Mouse (Mus musculus) adrenal gland, adult 2 months (tissue): ENCODE measurements around the gene Cox14. TPM values are rescaled to one million over a fixed set of nuclear protein-coding genes. Genes with fewer than 3 reads are reported as not detected.
"Not testable (repeated sequence)": the region's sequence is repeated elsewhere in the genome, so short reads cannot be mapped to it uniquely, and the experiment has no call there.

Experiments used
- DNase-seq: peaks from one replicate; pipeline ENCODE4 v3.0.0; 2021
- long read RNA-seq: library from polyadenylated mRNA; stranded (forward); transcript quantifications from one replicate; pipeline ENCODE4 v2.0.0, GENCODE M21; 2021
- polyA plus RNA-seq: library from polyadenylated mRNA; depleted of rRNA; stranded (reverse); fragments of >200 nt; gene quantifications from 2 replicates; pipeline ENCODE4 v1.2.3, GENCODE M21; 2012; rRNA removed
- total RNA-seq, 2 experiments: library from RNA; stranded (reverse); gene quantifications; 2 replicates each; pipeline ENCODE4 v1.2.3; 2021

Gene Cox14
- total RNA-seq (100 to 1,000 TPM; 202 to 243 TPM), polyA plus RNA-seq (685 and 754 TPM in 2 replicates)
- long read RNA-seq, transcript Cox14-201 (2 exons, 723 nt), result major isoform, 332 of 356 reads
- long read RNA-seq, partial matches to known transcripts, result 22 of 356 reads
- long read RNA-seq, other reads (novel, unspliced or antisense), result 2 of 356 reads

DNA sequence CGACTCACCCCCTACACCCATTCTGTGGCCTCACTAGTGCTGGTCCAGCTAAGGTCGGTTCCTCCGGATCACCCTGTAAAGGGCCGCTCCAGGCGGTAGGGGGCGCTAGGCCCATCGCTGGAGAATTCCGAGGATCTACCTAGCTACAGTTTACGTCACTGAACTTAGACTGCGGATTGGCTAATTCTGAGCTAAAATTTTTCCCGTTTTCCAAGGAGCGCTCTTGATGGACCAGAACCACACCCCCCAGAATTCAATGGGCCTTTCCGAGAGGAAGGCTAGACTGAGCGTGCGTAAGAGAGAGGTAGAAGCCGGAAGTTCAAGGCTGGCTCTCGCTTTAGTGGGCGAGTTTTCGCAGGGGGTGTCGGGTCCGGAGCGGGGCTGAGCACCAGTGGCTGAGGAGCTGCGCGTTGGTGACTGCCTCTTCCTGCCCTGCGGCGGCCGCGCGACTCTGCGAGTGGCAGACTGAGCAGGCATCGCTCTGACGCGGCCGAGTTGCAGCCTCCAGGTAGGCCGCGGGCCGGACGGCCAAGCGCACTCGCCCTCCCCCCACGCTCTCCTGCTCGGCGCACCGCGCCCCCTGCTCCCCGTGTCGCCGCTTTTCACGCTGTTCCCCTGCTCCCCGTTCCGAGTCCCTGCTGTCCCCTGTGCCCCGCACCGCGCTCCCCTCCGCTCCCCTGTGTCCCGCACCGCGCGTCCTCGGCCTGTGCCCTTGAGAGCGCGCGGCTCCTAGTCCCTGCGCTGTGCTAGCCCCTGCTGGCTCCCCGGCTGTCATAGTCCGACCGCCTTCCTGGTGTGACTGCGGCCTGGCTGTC lies at the start of gene Cox14:
TSS of gene Cox14 (plus strand) at position 278 of the 815 bp plus-strand sequence.
- peak; percentile 95 for DNase-seq

GRCm38 (mm10) chr15:99677089-99677488 lies 48.3 kb upstream of the Cox14 start:
- DNase-seq, result no peak

GRCm38 (mm10) chr15:99678063-99678800 lies 47.2 kb upstream of the Cox14 start:
- peak; percentile 39 for DNase-seq

GRCm38 (mm10) chr15:99679008-99679407 lies 46.4 kb upstream of the Cox14 start:
- DNase-seq, result no peak

GRCm38 (mm10) chr15:99682880-99683279 lies 42.5 kb upstream of the Cox14 start:
- no peak for DNase-seq

- DNase-seq, result no peak
Measured at GRCm38 (mm10) chr15:99684156-99684555, 41.3 kb upstream of the Cox14 start.

- peak; percentile 74 for DNase-seq
Measured at GRCm38 (mm10) chr15:99688712-99689111, 36.7 kb upstream of the Cox14 start.

- no peak for DNase-seq
Measured at GRCm38 (mm10) chr15:99690924-99691323, 34.5 kb upstream of the Cox14 start.

- no peak for DNase-seq
Measured at GRCm38 (mm10) chr15:99691976-99692375, 33.4 kb upstream of the Cox14 start.

DNA sequence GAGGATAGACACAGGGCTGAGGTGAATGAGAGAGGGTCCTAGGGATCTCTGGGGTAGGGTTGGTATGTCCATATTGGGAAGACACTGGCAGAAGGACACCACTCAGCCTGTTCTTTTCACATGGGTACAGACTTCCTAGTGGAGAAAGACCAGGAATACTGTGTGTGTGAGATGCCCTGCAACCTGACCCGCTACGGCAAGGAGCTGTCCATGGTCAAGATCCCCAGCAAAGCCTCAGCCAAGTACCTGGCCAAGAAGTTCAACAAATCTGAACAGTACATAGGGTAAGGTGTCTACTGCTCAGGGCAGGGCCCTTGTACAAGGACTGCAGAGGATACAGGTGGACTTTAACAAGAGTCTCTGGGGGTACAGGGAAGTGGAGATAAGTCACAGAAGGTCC lies 28.1 kb upstream of the Cox14 start:
- DNase-seq, result no peak

DNA sequence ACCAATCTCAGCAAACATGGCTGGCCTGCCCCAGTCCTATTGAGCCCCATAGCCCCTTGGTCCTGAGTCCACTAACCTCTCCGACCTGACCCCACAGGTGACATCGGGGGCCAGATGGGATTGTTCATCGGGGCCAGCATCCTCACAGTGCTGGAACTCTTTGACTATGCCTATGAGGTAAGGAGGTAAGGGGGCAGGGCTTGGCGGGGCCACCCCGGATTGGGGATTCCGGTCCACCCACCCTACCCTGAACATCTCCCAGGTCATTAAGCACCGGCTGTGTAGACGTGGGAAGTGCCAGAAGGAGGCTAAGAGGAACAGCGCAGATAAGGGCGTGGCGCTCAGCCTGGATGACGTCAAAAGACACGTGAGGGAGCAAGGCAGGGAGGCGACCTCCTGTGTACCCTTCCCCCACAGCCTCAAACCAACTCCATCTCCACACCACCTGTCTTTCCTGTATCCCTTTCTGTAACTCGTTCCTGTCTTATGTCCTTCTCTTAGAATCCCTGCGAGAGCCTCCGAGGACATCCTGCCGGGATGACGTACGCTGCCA lies 26.8 kb upstream of the Cox14 start:
- no peak for DNase-seq

DNA sequence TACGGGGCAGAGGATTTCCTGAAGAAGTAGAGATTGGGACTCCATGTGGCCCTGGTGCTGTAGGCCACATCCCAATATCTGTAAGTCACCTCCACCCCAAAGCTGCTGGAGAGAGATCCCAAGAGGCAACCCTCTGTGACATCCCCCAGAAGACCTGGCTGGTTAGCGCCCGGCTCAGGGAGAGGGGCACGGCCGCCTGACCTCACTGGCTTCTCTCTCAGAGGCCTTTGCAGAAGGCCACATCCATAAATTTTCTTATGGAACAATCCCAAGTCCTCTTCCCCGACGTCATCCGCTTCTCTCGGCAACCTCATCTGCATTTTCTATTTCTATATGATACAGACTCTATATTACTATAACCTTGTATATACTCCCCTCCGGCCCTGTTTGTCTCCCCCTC lies 25.7 kb upstream of the Cox14 start:
- DNase-seq, result peak; percentile 70

GRCm38 (mm10) chr15:99700219-99701106 lies 25.0 kb upstream of the Cox14 start:
- DNase-seq, result peak; percentile 44

- DNase-seq, result not testable (repeated sequence)
Measured at GRCm38 (mm10) chr15:99701640-99701998, 23.8 kb upstream of the Cox14 start.

GRCm38 (mm10) chr15:99701999-99702900 lies 23.2 kb upstream of the Cox14 start, which contains the start of gene Smarcd1:
Gene Smarcd1, plus strand, starts transcription at chr15:99702129.
- DNase-seq, result peak; percentile 96

- peak; percentile 37 for DNase-seq
Measured at GRCm38 (mm10) chr15:99703104-99703503, 22.3 kb upstream of the Cox14 start.

GRCm38 (mm10) chr15:99703676-99704040 lies 21.8 kb upstream of the Cox14 start:
- DNase-seq, result peak; percentile 65

- DNase-seq, result peak; percentile 84
Measured at GRCm38 (mm10) chr15:99704041-99704681, 21.3 kb upstream of the Cox14 start.

- DNase-seq, result peak; percentile 63
Measured at GRCm38 (mm10) chr15:99704881-99705280, 20.5 kb upstream of the Cox14 start.
